Mouse (Mus musculus) splenic B cell, adult 2 months (primary cell): Measurements from ENCODE around the gene Vmn1r160.
"Not testable (repeated sequence)": the region's sequence is repeated elsewhere in the genome, so short reads cannot be mapped to it uniquely, and the experiment has no call there.

Source experiments
- DNase-seq: peaks from one replicate; pipeline ENCODE4 v3.0.0-alpha.2; 2011; ENCODE audit warnings: low read depth, low spot score
- H3K27me3 ChIP-seq: 2 replicates; pipeline ENCODE4 v1.6.1; 2012; ENCODE audit warnings: mild to moderate bottlenecking, low read length, moderate library complexity, mixed read lengths; ENCODE audit not compliant: control insufficient read depth, poor library complexity, insufficient read depth, severe bottlenecking
- H3K36me3 ChIP-seq: 2 replicates; pipeline ENCODE4 v1.6.1; 2012; ENCODE audit warnings: mild to moderate bottlenecking, low read length, moderate library complexity, mixed read lengths; ENCODE audit not compliant: control insufficient read depth, poor library complexity, insufficient read depth, severe bottlenecking

The Vmn1r160 gene

GRCm38 (mm10) chr7:22870924-22871323, at the start of gene Vmn1r160:
TSS of gene Vmn1r160 (plus strand) at chr7:22871224.
- H3K36me3 ChIP-seq, DNase-seq, H3K27me3 ChIP-seq: not testable (repeated sequence)

GRCm38 (mm10) chr7:22843505-22843904, 27.5 kb upstream of the Vmn1r160 start, which contains the start of gene Vmn1r159:
TSS of gene Vmn1r159 (minus strand) at chr7:22843605.
- not testable (repeated sequence) for DNase-seq, H3K36me3 ChIP-seq, H3K27me3 ChIP-seq
